Mouse (Mus musculus): ENCODE results near the gene Kcnab2. TPM values are rescaled to one million over a fixed set of nuclear protein-coding genes. Genes with fewer than 3 reads are reported as not detected.

The Kcnab2 gene
- total and polyA plus RNA-seq, 2 experiments from 2014 or later: 24.2 to 31.5 TPM

GRCm38 (mm10) chr4:152424341-152424740, 53.3 kb downstream of the Kcnab2 start:
- Histone ChIP-seq H3K4me3 (ENCODE audit: low read depth, low read length) (no peak overlapping the region), H3K9ac (no peak overlapping the region), H3K9me3 (ENCODE audit: low read length) (no peaks in the 10 kb centered on the region), H3K36me3 (ENCODE audit: insufficient read depth) (no peaks in the 10 kb centered on the region), H3K4me1 (ENCODE audit: insufficient read depth) (no peaks in the 10 kb centered on the region), H3K27me3 (ENCODE audit: insufficient read depth, low read length) (no peaks in the 10 kb centered on the region), H3K4me2 (ENCODE audit: low read depth) (no peak overlapping the region), H3K27ac (ENCODE audit: low read depth, low read length) (no peak overlapping the region)
- no peak for TF ChIP-seq CTCF (IDR thresholded peaks at IDR 0.05; ENCODE audit: low read depth)
- no peak for DNase-seq
- WGBS: 38% methylated on average over 4 of the region's 4 CpGs
- ATAC-seq: no peak

GRCm38 (mm10) chr4:152423576-152423975, 54.1 kb downstream of the Kcnab2 start:
- 87% methylated on average over 6 of the region's 6 CpGs for WGBS
- DNase-seq: no peak
- no peak for TF ChIP-seq CTCF (IDR thresholded peaks at IDR 0.05; ENCODE audit: low read depth)
- Histone ChIP-seq H3K4me3 (ENCODE audit: low read depth, low read length) (no peak overlapping the region), H3K36me3 (ENCODE audit: insufficient read depth) (no peaks in the 10 kb centered on the region), H3K9ac (no peak overlapping the region), H3K27ac (ENCODE audit: low read depth, low read length) (no peak overlapping the region), H3K4me1 (ENCODE audit: insufficient read depth) (no peaks in the 10 kb centered on the region), H3K27me3 (ENCODE audit: insufficient read depth, low read length) (no peaks in the 10 kb centered on the region), H3K9me3 (ENCODE audit: low read length) (no peaks in the 10 kb centered on the region), H3K4me2 (ENCODE audit: low read depth) (no peak overlapping the region)
- no peak for ATAC-seq

- no peaks in the 10 kb centered on the region for H3K9me3 ChIP-seq (ENCODE audit: low read length)
- DNase-seq: no peak
- H3K4me2 ChIP-seq (ENCODE audit: low read depth): no peak overlapping the region
- H3K4me3 ChIP-seq (ENCODE audit: low read depth, low read length): no peak overlapping the region
- H3K27me3 ChIP-seq (ENCODE audit: insufficient read depth, low read length): no peaks in the 10 kb centered on the region
- TF ChIP-seq CTCF (IDR thresholded peaks at IDR 0.05; ENCODE audit: low read depth): no peak
- WGBS: 43% methylated on average over 28 of the region's 28 CpGs
- no peaks in the 10 kb centered on the region for H3K36me3 ChIP-seq (ENCODE audit: insufficient read depth)
- H3K27ac ChIP-seq (ENCODE audit: low read depth, low read length): no peak overlapping the region
- no peaks in the 10 kb centered on the region for H3K4me1 ChIP-seq (ENCODE audit: insufficient read depth)
- ATAC-seq: no peak
- H3K9ac ChIP-seq: no peak overlapping the region
Observed at GRCm38 (mm10) chr4:152418229-152419060, 59.2 kb downstream of the Kcnab2 start.

GRCm38 (mm10) chr4:152412524-152413080, 65.1 kb downstream of the Kcnab2 start:
- Histone ChIP-seq H3K27ac (ENCODE audit: low read depth, low read length) (peak overlapping the region; percentile 29; the same call in 1 of the 2 replicates), H3K36me3 (ENCODE audit: insufficient read depth) (no peaks in the 10 kb centered on the region), H3K4me1 (ENCODE audit: insufficient read depth) (0 out of 2 replicates have a peak, but pooled peaks cover 2% of the 10 kb centered on the region), H3K9ac (no peak overlapping the region), H3K9me3 (ENCODE audit: low read length) (no peaks in the 10 kb centered on the region), H3K4me2 (ENCODE audit: low read depth) (no peak overlapping the region), H3K27me3 (ENCODE audit: insufficient read depth, low read length) (no peaks in the 10 kb centered on the region), H3K4me3 (ENCODE audit: low read depth, low read length) (no peak overlapping the region)
- no peak for TF ChIP-seq CTCF (IDR thresholded peaks at IDR 0.05; ENCODE audit: low read depth)
- ATAC-seq (peak; percentile 56; the same call in 1 of the 2 replicates), DNase-seq (peak; percentile 41)
- 73% methylated on average over 3 of the region's 3 CpGs for WGBS

- Histone ChIP-seq H3K4me1 (ENCODE audit: insufficient read depth) (peaks cover 7% of the 10 kb centered on the region), H3K4me2 (ENCODE audit: low read depth) (no peak overlapping the region), H3K4me3 (ENCODE audit: low read depth, low read length) (no peak overlapping the region), H3K27ac (ENCODE audit: low read depth, low read length) (no peak overlapping the region), H3K9ac (no peak overlapping the region), H3K27me3 (ENCODE audit: insufficient read depth, low read length) (no peaks in the 10 kb centered on the region), H3K9me3 (ENCODE audit: low read length) (no peaks in the 10 kb centered on the region), H3K36me3 (ENCODE audit: insufficient read depth) (no peaks in the 10 kb centered on the region)
- 84% methylated on average over 13 of the region's 13 CpGs for WGBS
- no peak for ATAC-seq
- no peak for TF ChIP-seq CTCF (IDR thresholded peaks at IDR 0.05; ENCODE audit: low read depth)
- DNase-seq: no peak
Observed at GRCm38 (mm10) chr4:152410961-152411360, 66.7 kb downstream of the Kcnab2 start.

- ATAC-seq: no peak
- Histone ChIP-seq H3K27ac (ENCODE audit: low read depth, low read length) (peak overlapping the region; percentile 62; the same call in 1 of the 2 replicates), H3K4me1 (ENCODE audit: insufficient read depth) (peaks cover 17% of the 10 kb centered on the region), H3K9ac (peak overlapping the region; percentile 26; the same call in 1 of the 2 replicates), H3K27me3 (ENCODE audit: insufficient read depth, low read length) (no peaks in the 10 kb centered on the region), H3K4me2 (ENCODE audit: low read depth) (no peak overlapping the region), H3K9me3 (ENCODE audit: low read length) (no peaks in the 10 kb centered on the region), H3K36me3 (ENCODE audit: insufficient read depth) (no peaks in the 10 kb centered on the region), H3K4me3 (ENCODE audit: low read depth, low read length) (no peak overlapping the region)
- DNase-seq: peak; percentile 23
- TF ChIP-seq CTCF (IDR thresholded peaks at IDR 0.05; ENCODE audit: low read depth): no peak
- 45% methylated on average over 8 of the region's 8 CpGs for WGBS
Observed at GRCm38 (mm10) chr4:152406531-152406930, 71.1 kb downstream of the Kcnab2 start.

- Histone ChIP-seq H3K27ac (ENCODE audit: low read depth, low read length) (peak overlapping the region; percentile 62), H3K9ac (peak overlapping the region; percentile 26; the same call in 1 of the 2 replicates), H3K4me1 (ENCODE audit: insufficient read depth) (peaks cover 17% of the 10 kb centered on the region), H3K9me3 (ENCODE audit: low read length) (no peaks in the 10 kb centered on the region), H3K4me2 (ENCODE audit: low read depth) (no peak overlapping the region), H3K4me3 (ENCODE audit: low read depth, low read length) (no peak overlapping the region), H3K27me3 (ENCODE audit: insufficient read depth, low read length) (no peaks in the 10 kb centered on the region), H3K36me3 (ENCODE audit: insufficient read depth) (no peaks in the 10 kb centered on the region)
- 38% methylated on average over 7 of the region's 7 CpGs for WGBS
- DNase-seq (peak; percentile 50), ATAC-seq (peak; percentile 49)
- TF ChIP-seq CTCF (IDR thresholded peaks at IDR 0.05; ENCODE audit: low read depth): no peak
Observed at GRCm38 (mm10) chr4:152405671-152406201, 71.9 kb downstream of the Kcnab2 start.

Data from forebrain, postnatal 0 days (tissue).